Mouse (Mus musculus) left cerebral cortex, postnatal 10 days (tissue): ENCODE results near the gene Slc7a15. TPM values are rescaled to one million over a fixed set of nuclear protein-coding genes. Genes with fewer than 3 reads are reported as not detected.
"Not testable (repeated sequence)": the region's sequence is repeated elsewhere in the genome, so short reads cannot be mapped to it uniquely, and the experiment has no call there.

Source experiments
- DNase-seq, 2 experiments: peaks; one replicate each; pipeline ENCODE4 v3.0.0; 2021 to 2022; ENCODE audit warnings: low spot score in 2 of 2, mixed read lengths in 1 of 2; ENCODE audit errors: extremely low spot score in 1 of 2
- intact Hi-C: fragments of 180-260 bp; cut with DNase I; formaldehyde crosslinking; loops from one replicate; pipeline ENCODE4 v1.15.1; 2025
- total RNA-seq, 2 experiments: library from RNA; stranded (reverse); gene quantifications; 2 replicates each; pipeline ENCODE4 v1.2.3; 2021

Slc7a15 gene
- not detected for total RNA-seq

- intact Hi-C loops, DNase-seq: not testable (repeated sequence)
Observed at GRCm38 (mm10) chr12:8598966-8599365, at the start of gene Slc7a15. Slc7a15 (minus strand) TSS chr12:8599066.

DNA sequence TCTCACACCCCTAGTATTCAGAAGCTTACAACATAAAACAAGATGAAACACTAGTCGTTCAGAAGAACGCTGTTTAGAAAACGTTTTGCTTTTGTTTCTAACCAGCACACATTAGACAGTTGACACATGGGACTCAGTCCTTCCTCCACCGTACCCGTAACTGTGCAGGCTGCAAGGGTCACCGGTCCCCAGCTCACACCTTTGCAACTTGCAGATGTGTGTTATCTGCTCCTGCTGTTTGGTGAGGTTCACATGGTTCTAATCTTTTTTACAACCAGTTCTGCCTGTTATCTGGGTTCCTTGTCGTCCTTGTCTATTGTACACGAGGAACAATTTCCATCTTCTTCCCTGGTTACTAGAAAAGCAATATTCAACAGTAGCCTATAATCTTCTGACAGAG, 49.3 kb upstream of the Slc7a15 start:
- intact Hi-C loops, DNase-seq: not testable (repeated sequence)

DNA sequence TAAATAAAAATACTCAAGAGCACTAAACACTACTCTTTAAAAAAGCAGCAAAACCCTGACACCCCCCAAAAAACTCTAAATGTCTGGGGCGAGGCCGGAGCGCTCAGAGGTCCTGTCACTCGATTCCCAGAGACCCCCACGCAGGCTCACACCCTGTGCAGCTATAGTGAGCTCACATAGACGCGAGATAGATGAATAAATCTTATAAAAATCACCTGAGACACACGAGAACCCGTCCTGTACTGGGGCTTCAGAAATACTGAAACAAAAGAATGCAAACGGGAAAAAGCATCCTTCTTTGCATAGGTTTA, 42.5 kb upstream of the Slc7a15 start:
- intact Hi-C loops = no loop called here

GRCm38 (mm10) chr12:8640711-8641424, 42.0 kb upstream of the Slc7a15 start:
- intact Hi-C loops = no loop called here
- peak; percentile 97 to 99 for DNase-seq

More for the DNA sequence above, 42.5 kb upstream of the Slc7a15 start:
- DNase-seq = no peak

GRCm38 (mm10) chr12:8640186-8640585, 41.3 kb upstream of the Slc7a15 start:
- intact Hi-C loops = not testable (repeated sequence)

GRCm38 (mm10) chr12:8638411-8639087, 39.7 kb upstream of the Slc7a15 start:
- DNase-seq = peak in 1 of 2 experiments; percentile 83
- intact Hi-C loops = loop anchor here (5.0 kb wide), 1 partner anchor 34 kb away; the partner anchor contains the start of gene Pum2

More at GRCm38 (mm10) chr12:8640186-8640585, 41.3 kb upstream of the Slc7a15 start:
- DNase-seq = not testable (repeated sequence)

- no peak for DNase-seq
- intact Hi-C loops = loop anchor here (5.0 kb wide), 1 partner anchor 35 kb away; the partner anchor contains the start of gene Pum2
Observed at GRCm38 (mm10) chr12:8636945-8637344, 38.1 kb upstream of the Slc7a15 start.

DNA sequence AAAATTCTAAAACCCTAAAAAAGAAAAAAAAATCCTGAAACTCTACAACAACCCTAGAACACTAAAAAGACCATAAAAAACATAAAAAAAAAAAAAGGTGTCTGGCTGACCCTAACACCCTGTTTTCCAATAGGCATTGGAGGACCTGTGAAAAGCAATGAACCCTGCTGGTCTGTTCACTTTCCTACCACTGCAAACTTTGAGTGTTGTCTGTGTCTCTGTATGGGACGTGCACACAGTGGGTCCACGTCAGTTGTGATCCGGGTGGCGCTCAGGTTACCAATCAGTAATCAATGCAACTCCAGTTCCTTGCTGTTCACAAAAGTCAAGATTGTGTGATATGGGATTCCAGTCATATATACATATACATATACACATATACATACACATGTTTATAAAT, 36.7 kb upstream of the Slc7a15 start:
- DNase-seq = no peak
- intact Hi-C loops = loop anchor here (5.0 kb wide), 1 partner anchor 37 kb away; the partner anchor contains the start of gene Pum2

DNA sequence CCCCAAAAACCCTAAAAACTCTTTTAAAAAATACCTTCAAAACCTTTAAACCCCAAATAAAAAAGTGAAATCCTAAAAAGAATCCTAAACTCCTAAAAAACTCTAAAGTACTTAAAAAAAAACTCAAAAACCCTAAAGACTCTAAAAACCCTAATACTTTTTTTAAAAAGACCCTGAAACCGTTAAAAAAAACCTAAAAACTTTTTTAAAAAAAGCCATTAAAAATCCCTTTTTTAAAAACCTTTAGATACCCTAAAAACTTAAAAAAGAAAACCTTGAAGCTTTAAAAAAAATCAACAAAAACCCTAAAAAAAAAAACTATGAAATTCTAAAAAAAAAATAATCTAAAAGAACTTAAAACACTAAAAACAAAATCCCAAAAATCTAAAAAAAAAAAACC, 35.4 kb upstream of the Slc7a15 start:
- DNase-seq = no peak
- intact Hi-C loops = no loop called here

- intact Hi-C loops = no loop called here
Observed at GRCm38 (mm10) chr12:8632737-8633365, 34.0 kb upstream of the Slc7a15 start.

GRCm38 (mm10) chr12:8631691-8632090, 32.8 kb upstream of the Slc7a15 start:
- no peak for DNase-seq
- intact Hi-C loops = no loop called here

More at GRCm38 (mm10) chr12:8632737-8633365, 34.0 kb upstream of the Slc7a15 start:
- DNase-seq = no peak

- DNase-seq = no peak
- intact Hi-C loops = no loop called here
Observed at GRCm38 (mm10) chr12:8629537-8629936, 30.7 kb upstream of the Slc7a15 start.

GRCm38 (mm10) chr12:8620678-8621018, 21.8 kb upstream of the Slc7a15 start:
- DNase-seq = no peak
- intact Hi-C loops = no loop called here

DNA sequence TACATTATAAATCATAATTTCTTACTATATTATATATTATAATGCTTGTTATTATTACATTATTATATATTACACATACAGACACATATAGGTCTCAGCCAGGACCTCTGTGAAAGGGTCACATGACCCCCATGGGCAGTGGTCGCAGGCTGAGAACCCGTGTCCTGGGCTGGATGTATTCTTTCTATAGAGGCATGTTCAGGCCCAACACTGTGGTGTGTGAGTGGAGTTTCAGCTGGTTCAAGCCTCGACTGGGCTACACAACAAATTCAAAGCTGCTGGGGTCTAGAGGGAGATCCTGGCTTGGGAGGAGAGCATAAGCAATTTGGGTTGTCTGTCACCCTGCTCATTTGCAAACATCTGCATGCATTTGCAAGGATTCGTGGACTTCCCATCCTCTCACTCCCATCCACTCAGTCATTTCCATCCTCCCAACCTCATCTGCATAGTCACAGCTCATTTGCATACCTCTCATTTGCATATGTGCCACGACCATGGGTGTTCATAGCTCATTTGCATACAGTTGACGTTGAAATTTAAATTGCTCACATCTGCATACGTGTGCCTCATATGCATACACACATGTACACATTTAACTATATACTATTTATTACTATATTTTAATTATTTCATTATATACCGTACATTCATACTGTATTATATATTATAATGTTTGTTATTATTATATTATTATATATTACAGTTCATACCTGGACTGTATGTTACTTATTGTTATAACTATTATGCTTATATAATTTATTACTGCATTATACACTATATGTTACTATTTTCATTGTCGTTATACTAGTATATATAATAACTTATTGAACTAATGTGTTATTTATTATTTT, 21.2 kb upstream of the Slc7a15 start:
- intact Hi-C loops = no loop called here
- no peak for DNase-seq

DNA sequence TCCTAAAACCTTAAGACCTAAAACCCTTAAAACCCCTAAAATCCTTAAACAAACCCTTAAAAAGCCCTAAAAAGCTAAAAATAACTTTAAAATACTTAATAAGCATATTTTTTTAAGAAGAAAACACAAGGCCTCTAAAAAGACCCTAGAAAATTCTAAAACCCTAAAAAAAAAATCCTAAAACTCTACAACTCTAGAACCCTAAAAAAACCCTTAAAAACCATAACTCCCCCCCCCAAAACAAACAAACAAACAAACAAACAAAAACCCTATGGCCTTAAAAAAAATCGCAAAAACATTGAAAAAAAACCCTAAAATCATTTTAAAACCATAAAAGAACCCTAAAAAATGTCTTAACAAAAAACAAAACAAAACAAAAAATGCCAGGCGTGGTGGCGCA, 19.4 kb upstream of the Slc7a15 start:
- DNase-seq = no peak
- intact Hi-C loops = no loop called here

GRCm38 (mm10) chr12:8609070-8609469, 10.2 kb upstream of the Slc7a15 start:
- intact Hi-C loops = no loop called here
- no peak for DNase-seq

DNA sequence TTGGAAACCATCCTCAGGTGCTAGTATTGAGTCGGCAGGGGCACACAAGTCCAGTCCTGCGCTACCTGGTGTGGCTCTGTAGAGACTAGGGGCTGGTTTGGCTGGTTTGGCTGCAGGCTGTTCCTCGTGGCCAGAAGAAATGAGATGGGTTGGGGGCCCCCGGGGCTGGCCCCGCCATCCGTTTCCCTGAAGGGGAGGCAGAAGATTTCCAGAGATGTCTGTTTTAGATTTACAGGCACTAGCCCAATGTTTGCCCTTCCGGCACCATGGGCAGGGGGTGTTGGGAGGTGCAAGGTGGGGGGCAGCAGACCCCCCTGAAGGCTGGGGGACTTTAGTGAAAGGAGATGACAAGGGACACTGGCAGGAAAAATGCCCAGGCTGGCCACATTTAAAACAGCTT, 3.3 kb downstream of the Slc7a15 start:
- no peak for DNase-seq
- intact Hi-C loops = no loop called here

- DNase-seq, intact Hi-C loops: not testable (repeated sequence)
Observed at GRCm38 (mm10) chr12:8591326-8591725, 7.5 kb downstream of the Slc7a15 start.

DNA sequence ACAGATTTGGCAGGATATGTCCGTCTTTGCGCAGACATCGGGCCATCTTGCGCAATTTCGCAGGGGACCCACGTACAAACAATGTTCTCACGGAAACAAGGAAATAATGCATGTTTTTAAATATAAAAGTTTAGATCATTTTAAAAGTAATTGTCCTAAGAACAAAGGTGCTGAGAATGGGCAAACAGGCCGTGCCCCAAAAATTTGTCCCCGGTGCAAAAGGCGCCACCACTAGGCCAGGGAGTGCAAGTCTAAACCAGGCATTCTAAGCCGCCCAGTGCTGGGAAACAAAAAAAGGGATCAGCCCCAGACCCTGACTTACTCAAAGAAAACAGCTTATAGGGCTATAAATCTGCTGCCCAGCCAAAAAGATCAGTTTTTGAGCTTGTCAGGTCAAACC, 25.5 kb downstream of the Slc7a15 start:
- DNase-seq = no peak
- intact Hi-C loops = no loop called here
